Mouse (Mus musculus): Measurements from ENCODE around the gene Immp1l.

The Immp1l gene

GRCm38 (mm10) chr2:105903896-105904756, at the start of gene Immp1l, which contains the start of gene Elp4:
Gene Immp1l (plus strand): TSS chr2:105904638.
Gene Elp4 (minus strand): TSS chr2:105904564.
- peak; percentile 98 for DNase-seq (ENCODE audit: low read depth, low spot score)

DNA sequence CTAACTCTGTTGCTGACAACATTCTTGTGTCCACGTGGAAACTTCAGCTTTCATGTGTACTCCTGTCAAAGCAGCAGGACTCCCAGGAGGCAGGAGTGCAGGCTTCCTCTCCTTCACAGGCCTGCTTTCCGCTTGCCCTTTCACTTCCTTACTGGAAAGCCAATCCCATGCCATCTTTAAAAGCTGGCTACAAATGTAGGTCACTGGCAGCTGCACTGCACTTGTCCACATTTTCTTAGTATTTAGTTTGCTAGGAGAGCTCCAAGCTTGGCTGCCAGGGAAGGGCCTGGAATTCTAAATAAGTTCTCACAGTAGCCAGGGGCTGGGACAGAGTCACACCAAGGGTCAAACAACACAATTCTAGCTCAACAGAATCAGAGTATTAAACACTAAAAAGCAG, 49.7 kb upstream of the Immp1l start:
- no peak for DNase-seq (ENCODE audit: low read depth, low spot score)

- no peak for DNase-seq (ENCODE audit: low read depth, low spot score)
Measured at GRCm38 (mm10) chr2:105873403-105873802, 31.0 kb upstream of the Immp1l start.

DNA sequence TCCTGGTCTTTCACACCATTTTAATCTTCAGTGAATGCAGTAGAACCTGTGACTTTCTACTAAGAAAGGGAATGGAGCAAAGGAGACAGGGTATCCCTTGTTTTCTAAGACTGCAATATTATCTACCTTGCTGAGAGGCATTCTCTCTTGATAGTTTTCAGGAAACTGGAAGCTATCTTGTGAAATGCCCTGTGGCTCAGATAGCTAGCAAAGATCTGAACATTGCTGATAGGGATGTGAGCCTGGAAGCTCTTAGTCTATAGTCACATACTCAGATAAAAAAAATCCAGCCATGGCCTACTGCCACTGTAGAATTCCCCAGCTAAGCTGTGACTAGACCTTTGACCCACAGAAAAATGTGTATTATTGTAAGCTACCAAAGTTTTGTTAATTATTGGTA, 13.6 kb upstream of the Immp1l start:
- no peak for DNase-seq (ENCODE audit: low read depth, low spot score)

DNA sequence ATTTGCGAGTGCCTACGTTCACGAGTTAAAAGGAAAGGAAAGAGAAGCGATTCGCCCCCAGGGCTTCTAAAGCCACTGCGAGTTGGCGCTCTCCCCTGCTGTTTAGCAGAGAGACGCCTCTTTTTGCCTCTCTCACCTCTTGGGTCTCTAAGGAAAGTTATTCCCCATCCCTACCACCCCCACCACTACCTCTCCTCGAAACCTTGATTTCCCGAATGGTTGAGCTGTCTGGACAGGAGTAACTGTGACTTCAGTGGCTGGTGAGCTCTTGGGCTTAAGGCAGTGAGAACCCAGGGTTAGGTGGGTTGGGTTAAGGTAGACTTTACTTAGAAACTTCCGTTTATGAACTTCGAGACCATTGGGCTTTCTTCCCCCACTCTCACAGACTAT, 314 bp downstream of the Immp1l start:
- no peak for DNase-seq (ENCODE audit: low read depth, low spot score)

DNA sequence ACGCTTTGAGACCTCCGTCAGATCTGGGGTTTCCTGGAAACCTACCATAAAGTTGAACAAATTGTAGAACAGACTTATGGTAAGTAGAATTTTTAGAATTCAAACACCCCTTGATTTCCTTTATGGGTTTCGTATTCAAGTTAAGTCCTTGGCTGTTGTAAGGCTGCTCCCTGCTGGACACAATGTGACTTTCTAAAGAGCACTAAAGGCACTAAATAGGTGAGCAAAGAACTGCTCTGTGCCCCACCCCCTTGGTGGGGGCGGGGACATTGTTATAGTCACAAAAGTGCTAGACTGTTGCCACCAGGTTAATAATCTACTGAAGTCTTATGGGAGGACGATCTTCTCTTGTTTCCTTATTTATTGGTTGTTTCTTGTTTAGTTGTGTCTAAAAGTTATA, 3.9 kb downstream of the Immp1l start:
- no peak for DNase-seq (ENCODE audit: low read depth, low spot score)

- no peak for DNase-seq (ENCODE audit: low read depth, low spot score)
Measured at GRCm38 (mm10) chr2:105910611-105911010, 6.2 kb downstream of the Immp1l start.

- no peak for DNase-seq (ENCODE audit: low read depth, low spot score)
Measured at GRCm38 (mm10) chr2:105913655-105914366, 9.4 kb downstream of the Immp1l start.

- DNase-seq (ENCODE audit: low read depth, low spot score) = no peak
Measured at GRCm38 (mm10) chr2:105916671-105917070, 12.2 kb downstream of the Immp1l start.

- DNase-seq (ENCODE audit: low read depth, low spot score) = no peak
Measured at GRCm38 (mm10) chr2:105917623-105918346, 13.3 kb downstream of the Immp1l start.

- no peak for DNase-seq (ENCODE audit: low read depth, low spot score)
Measured at GRCm38 (mm10) chr2:105950131-105950530, 45.7 kb downstream of the Immp1l start.

DNA sequence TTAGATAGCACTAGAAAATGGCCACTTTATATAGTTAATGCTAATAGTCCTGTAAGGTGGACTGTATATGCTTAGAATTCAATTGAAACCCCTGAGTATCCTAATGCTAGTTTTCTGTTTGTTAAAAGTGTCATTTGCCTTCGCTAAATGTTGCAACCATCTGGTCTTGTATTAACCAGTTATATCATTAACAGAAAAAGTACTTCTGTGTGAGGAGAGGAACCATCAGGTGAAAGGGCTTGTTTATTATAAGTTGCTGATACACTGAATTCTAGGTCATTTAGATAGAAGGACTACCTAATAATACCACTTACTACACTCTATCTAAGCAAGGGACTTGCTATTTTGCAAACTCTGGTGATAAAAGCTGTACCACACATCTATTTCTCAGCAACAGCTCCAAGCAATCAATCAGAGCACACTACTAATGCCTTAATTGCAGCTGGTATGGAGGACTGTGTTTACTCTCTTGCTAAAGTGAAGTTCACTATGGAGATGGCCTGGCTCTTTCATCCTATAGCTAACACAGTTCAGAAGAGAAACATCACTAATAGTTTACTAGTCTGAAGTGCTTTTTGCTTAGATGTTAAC, 47.0 kb downstream of the Immp1l start:
- no peak for DNase-seq (ENCODE audit: low read depth, low spot score)

- no peak for DNase-seq (ENCODE audit: low read depth, low spot score)
Measured at GRCm38 (mm10) chr2:105953862-105954261, 49.4 kb downstream of the Immp1l start.

- DNase-seq (ENCODE audit: low read depth, low spot score) = no peak
Measured at GRCm38 (mm10) chr2:105963447-105963846, 59.0 kb downstream of the Immp1l start.

GRCm38 (mm10) chr2:105973941-105974340, 69.5 kb downstream of the Immp1l start:
- DNase-seq (ENCODE audit: low read depth, low spot score) = peak; percentile 42

GRCm38 (mm10) chr2:105978065-105978464, 73.6 kb downstream of the Immp1l start:
- DNase-seq (ENCODE audit: low read depth, low spot score) = no peak

- DNase-seq (ENCODE audit: low read depth, low spot score) = no peak
Measured at GRCm38 (mm10) chr2:105985206-105985605, 80.8 kb downstream of the Immp1l start.

GRCm38 (mm10) chr2:105987131-105987530, 82.7 kb downstream of the Immp1l start:
- peak; percentile 24 for DNase-seq (ENCODE audit: low read depth, low spot score)

- no peak for DNase-seq (ENCODE audit: low read depth, low spot score)
Measured at GRCm38 (mm10) chr2:105987999-105988398, 83.6 kb downstream of the Immp1l start.

DNA sequence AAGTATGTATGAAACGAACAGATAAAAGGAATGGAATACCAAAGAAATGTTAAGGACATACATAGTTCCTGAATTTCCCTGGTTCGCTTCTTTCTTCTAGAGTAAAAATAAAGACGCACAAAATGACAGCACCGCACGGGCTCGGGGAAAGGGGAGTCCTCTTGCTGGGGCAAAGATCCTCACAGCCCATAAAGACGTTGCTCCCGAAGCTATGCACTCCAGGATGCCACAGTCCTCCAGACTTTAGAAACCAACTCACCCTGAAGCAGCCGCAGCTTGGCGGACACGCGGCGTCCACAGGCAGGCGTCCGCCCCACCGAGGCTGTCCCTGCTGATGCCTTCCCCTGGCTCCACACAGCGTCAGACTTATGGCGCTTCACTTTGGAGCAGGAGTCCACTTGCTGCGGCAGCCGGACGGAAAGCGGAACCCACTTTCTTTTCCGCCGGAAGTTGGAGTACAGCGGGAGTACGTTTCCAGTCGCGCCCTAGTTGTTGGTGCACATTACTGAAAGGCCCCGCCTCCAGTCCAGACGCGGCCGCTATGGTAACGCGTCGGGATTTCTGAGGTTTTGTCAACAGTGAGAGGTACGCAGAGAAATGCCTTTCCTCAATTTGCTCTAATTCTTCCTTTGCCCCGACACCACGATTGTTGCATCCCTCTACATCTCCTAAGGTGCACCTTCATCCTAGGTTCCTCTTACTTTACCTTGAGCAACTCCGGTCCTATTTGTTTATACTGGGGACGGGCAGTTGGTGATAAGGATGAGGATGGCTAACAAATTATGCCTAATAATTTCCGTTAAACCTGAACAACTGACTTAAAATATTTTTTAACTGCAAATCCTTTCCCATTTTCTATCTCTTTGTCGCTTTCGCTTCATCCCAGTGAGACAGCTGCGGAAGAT, 98.6 kb downstream of the Immp1l start, which contains the start of gene Dnajc24:
Gene Dnajc24, minus strand, starts transcription at position 715 of the 905 bp plus-strand sequence.
- DNase-seq (ENCODE audit: low read depth, low spot score) = peak; percentile 95

GRCm38 (mm10) chr2:106008415-106008814, 104.0 kb downstream of the Immp1l start:
- no peak for DNase-seq (ENCODE audit: low read depth, low spot score)

All from mesoderm, embryonic 11.5 days (tissue).